Mouse (Mus musculus) embryonic facial prominence, embryonic 15.5 days (tissue): Measurements from ENCODE around the gene Fxyd7. TPM values are rescaled to one million over a fixed set of nuclear protein-coding genes. Genes with fewer than 3 reads are reported as not detected.

ENCODE experiments used
- ATAC-seq: fragments of 200-750 bp; cut with Nextera tagmentation; 2 replicates; pipeline ENCODE4 v1.8.0; 2017; ENCODE audit warnings: low read depth, moderate TSS enrichment; ENCODE audit not compliant: insufficient number of reproducible peaks, low FRiP score, low TSS enrichment
- H3K27ac ChIP-seq: fragments of 300-500 bp; sonication (generic); replicated peaks from 2 replicates; pipeline ENCODE4 v1.5.1; 2015; ENCODE audit warnings: mild to moderate bottlenecking, inconsistent platforms
- H3K27me3 ChIP-seq: fragments of 300-500 bp; sonication (generic); 2 replicates; pipeline ENCODE4 v1.6.1; 2015; ENCODE audit warnings: inconsistent platforms
- H3K36me3 ChIP-seq: fragments of 300-500 bp; sonication (generic); 2 replicates; pipeline ENCODE4 v1.6.1; 2015; ENCODE audit warnings: mild to moderate bottlenecking, inconsistent platforms
- H3K4me1 ChIP-seq: fragments of 300-500 bp; sonication (generic); 2 replicates; pipeline ENCODE4 v1.6.1; 2015; ENCODE audit warnings: inconsistent platforms
- H3K4me2 ChIP-seq: fragments of 300-500 bp; sonication (generic); replicated peaks from 2 replicates; pipeline ENCODE4 v1.6.1; 2015; ENCODE audit warnings: mild to moderate bottlenecking, inconsistent platforms
- H3K4me3 ChIP-seq: fragments of 300-500 bp; sonication (generic); replicated peaks from 2 replicates; pipeline ENCODE4 v1.5.1; 2015; ENCODE audit warnings: mild to moderate bottlenecking, inconsistent platforms
- H3K9ac ChIP-seq: fragments of 300-500 bp; sonication (generic); 2 replicates; pipeline ENCODE4 v1.6.1; 2015; ENCODE audit warnings: inconsistent platforms
- H3K9me3 ChIP-seq: fragments of 300-500 bp; sonication (generic); replicated peaks from 2 replicates; pipeline ENCODE4 v1.6.1; 2016; ENCODE audit warnings: inconsistent platforms
- WGBS: fragments of 180-500 bp; shearing (Covaris S2); methylation state at CpG from one replicate; pipeline ENCODE4 v1.1.7; 2015; 5-methylcytosine and 5-hydroxymethylcytosine counted together
- polyA plus RNA-seq: library from polyadenylated mRNA; unstranded; fragments of >200 nt; fragmentation: Nextera tagmentation; extraction: Ambion mirVana; gene quantifications from 2 replicates; pipeline ENCODE4 v1.2.1, GENCODE M21; 2015

Fxyd7 gene
- polyA plus RNA-seq, 1 experiment from 2014 or later, result 12.3 TPM

- Histone ChIP-seq H3K27me3 (no peaks in the 10 kb centered on the region), H3K9ac (no peak overlapping the region), H3K4me1 (peaks cover 24% of the 10 kb centered on the region), H3K4me2 (no peak overlapping the region), H3K27ac (0 out of 2 replicates have a peak overlapping the region, but pooled peaks have one; percentile 0), H3K36me3 (no peaks in the 10 kb centered on the region), H3K4me3 (no peak overlapping the region), H3K9me3 (no peaks in the 10 kb centered on the region)
- 88% methylated on average over 9 of the region's 9 CpGs for WGBS
- no peak for ATAC-seq
Observed at GRCm38 (mm10) chr7:31086175-31086755, 35.0 kb upstream of the Fxyd7 start.

- Histone ChIP-seq H3K27ac (peak overlapping the region; percentile 60), H3K4me3 (no peak overlapping the region), H3K9ac (no peak overlapping the region), H3K36me3 (no peaks in the 10 kb centered on the region), H3K4me2 (no peak overlapping the region), H3K27me3 (no peaks in the 10 kb centered on the region), H3K9me3 (no peaks in the 10 kb centered on the region), H3K4me1 (peaks cover 24% of the 10 kb centered on the region)
- WGBS, result 18% methylated on average over 3 of the region's 3 CpGs
- no peak; the same call in 1 of the 2 replicates for ATAC-seq
Observed at GRCm38 (mm10) chr7:31085171-31085570, 33.9 kb upstream of the Fxyd7 start.

- WGBS, result 37% methylated on average over 9 of the region's 9 CpGs
- Histone ChIP-seq H3K9ac (no peak overlapping the region), H3K9me3 (no peaks in the 10 kb centered on the region), H3K4me1 (peaks cover 24% of the 10 kb centered on the region), H3K36me3 (no peaks in the 10 kb centered on the region), H3K4me2 (no peak overlapping the region), H3K4me3 (no peak overlapping the region), H3K27ac (peak overlapping the region; percentile 60), H3K27me3 (no peaks in the 10 kb centered on the region)
- ATAC-seq, result no peak
Observed at GRCm38 (mm10) chr7:31084140-31084539, 32.9 kb upstream of the Fxyd7 start.

- no peak overlapping the region for H3K4me2 ChIP-seq
- no peaks in the 10 kb centered on the region for H3K9me3 ChIP-seq
- WGBS, result 44% methylated on average over 14 of the region's 14 CpGs
- H3K27me3 ChIP-seq, result no peaks in the 10 kb centered on the region
- H3K4me3 ChIP-seq, result no peak overlapping the region
- H3K27ac ChIP-seq, result peak overlapping the region; percentile 60; the same call in 1 of the 2 replicates
- H3K9ac ChIP-seq, result no peak overlapping the region
- peaks cover 26% of the 10 kb centered on the region for H3K4me1 ChIP-seq
- peak; percentile 46; the same call in 1 of the 2 replicates for ATAC-seq
- no peaks in the 10 kb centered on the region for H3K36me3 ChIP-seq
Observed at GRCm38 (mm10) chr7:31082831-31083588, 31.7 kb upstream of the Fxyd7 start.

GRCm38 (mm10) chr7:31082106-31082505 is 30.8 kb upstream of the Fxyd7 start:
- no peaks in the 10 kb centered on the region for H3K9me3 ChIP-seq
- H3K27ac ChIP-seq, result no peak overlapping the region
- no peak overlapping the region for H3K9ac ChIP-seq
- H3K4me2 ChIP-seq, result no peak overlapping the region
- ATAC-seq, result no peak
- H3K36me3 ChIP-seq, result no peaks in the 10 kb centered on the region
- H3K4me3 ChIP-seq, result no peak overlapping the region
- H3K4me1 ChIP-seq, result peaks cover 35% of the 10 kb centered on the region
- H3K27me3 ChIP-seq, result no peaks in the 10 kb centered on the region

- H3K27ac ChIP-seq, result no peak overlapping the region
- 26% methylated on average over 1 of the region's 1 CpGs for WGBS
- H3K9me3 ChIP-seq, result no peaks in the 10 kb centered on the region
- no peak for ATAC-seq
- no peak overlapping the region for H3K4me2 ChIP-seq
- peaks cover 41% of the 10 kb centered on the region for H3K4me1 ChIP-seq
- no peak overlapping the region for H3K4me3 ChIP-seq
- H3K36me3 ChIP-seq, result no peaks in the 10 kb centered on the region
- no peak overlapping the region for H3K9ac ChIP-seq
- no peaks in the 10 kb centered on the region for H3K27me3 ChIP-seq
Observed at GRCm38 (mm10) chr7:31081106-31081505, 29.8 kb upstream of the Fxyd7 start.

GRCm38 (mm10) chr7:31080611-31081010 is 29.3 kb upstream of the Fxyd7 start:
- H3K27me3 ChIP-seq, result no peaks in the 10 kb centered on the region
- ATAC-seq, result no peak
- H3K9ac ChIP-seq, result no peak overlapping the region
- H3K36me3 ChIP-seq, result no peaks in the 10 kb centered on the region
- peaks cover 41% of the 10 kb centered on the region for H3K4me1 ChIP-seq
- WGBS, result 27% methylated on average over 3 of the region's 3 CpGs
- no peak overlapping the region for H3K27ac ChIP-seq
- H3K9me3 ChIP-seq, result no peaks in the 10 kb centered on the region
- no peak overlapping the region for H3K4me3 ChIP-seq
- H3K4me2 ChIP-seq, result no peak overlapping the region

GRCm38 (mm10) chr7:31079670-31080069 is 28.4 kb upstream of the Fxyd7 start:
- H3K9ac ChIP-seq, result no peak overlapping the region
- 90% methylated on average over 8 of the region's 8 CpGs for WGBS
- H3K36me3 ChIP-seq, result no peaks in the 10 kb centered on the region
- no peak for ATAC-seq
- H3K9me3 ChIP-seq, result no peaks in the 10 kb centered on the region
- H3K4me3 ChIP-seq, result no peak overlapping the region
- H3K4me1 ChIP-seq, result peaks cover 34% of the 10 kb centered on the region
- no peaks in the 10 kb centered on the region for H3K27me3 ChIP-seq
- no peak overlapping the region for H3K4me2 ChIP-seq
- no peak overlapping the region for H3K27ac ChIP-seq

GRCm38 (mm10) chr7:31077885-31078445 is 26.7 kb upstream of the Fxyd7 start:
- H3K4me3 ChIP-seq, result no peak overlapping the region
- ATAC-seq, result 0 out of 2 replicates have a peak, but pooled peaks have one; percentile 20
- no peak overlapping the region for H3K4me2 ChIP-seq
- H3K36me3 ChIP-seq, result no peaks in the 10 kb centered on the region
- H3K9me3 ChIP-seq, result no peaks in the 10 kb centered on the region
- no peak overlapping the region for H3K27ac ChIP-seq
- 37% methylated on average over 5 of the region's 5 CpGs for WGBS
- H3K4me1 ChIP-seq, result peaks cover 26% of the 10 kb centered on the region
- H3K9ac ChIP-seq, result no peak overlapping the region
- H3K27me3 ChIP-seq, result no peaks in the 10 kb centered on the region

- H3K9me3 ChIP-seq, result no peaks in the 10 kb centered on the region
- H3K27ac ChIP-seq, result no peak overlapping the region
- H3K4me3 ChIP-seq, result no peak overlapping the region
- H3K4me2 ChIP-seq, result no peak overlapping the region
- H3K4me1 ChIP-seq, result peaks cover 23% of the 10 kb centered on the region
- 29% methylated on average over 6 of the region's 6 CpGs for WGBS
- ATAC-seq, result no peak
- no peak overlapping the region for H3K9ac ChIP-seq
- H3K27me3 ChIP-seq, result no peaks in the 10 kb centered on the region
- H3K36me3 ChIP-seq, result no peaks in the 10 kb centered on the region
Observed at GRCm38 (mm10) chr7:31077470-31077869, 26.2 kb upstream of the Fxyd7 start.

- H3K9ac ChIP-seq, result no peak within 1 kb of the TSS
- 0 out of 2 replicates have a peak, but pooled peaks have one; percentile 17 for ATAC-seq
- 24% methylated on average over 5 of the region's 5 CpGs for WGBS
Observed at GRCm38 (mm10) chr7:31076492-31076891, 25.2 kb upstream of the Fxyd7 start, which contains the start of gene Fxyd3. TSS of gene Fxyd3 (minus strand) at chr7:31076704.

More at GRCm38 (mm10) chr7:31076492-31076891, 25.2 kb upstream of the Fxyd7 start, which contains the start of gene Fxyd3:
- Histone ChIP-seq H3K36me3 (no peaks in the 10 kb centered on the region), H3K27ac (peak within 1 kb of the TSS; percentile 59), H3K4me1 (peaks cover 26% of the 10 kb centered on the region), H3K27me3 (no peaks in the 10 kb centered on the region), H3K4me2 (peak within 1 kb of the TSS; percentile 35), H3K4me3 (peak within 1 kb of the TSS; percentile 25), H3K9me3 (no peaks in the 10 kb centered on the region)
